Mouse (Mus musculus): ENCODE measurements at regions not wholly inside any gene's neighbourhood (a gene's known extent, or its start where the extent isn't known, plus 50 kb on each side); places are given as distances from the start of the nearest gene placed in this dataset.

DNA sequence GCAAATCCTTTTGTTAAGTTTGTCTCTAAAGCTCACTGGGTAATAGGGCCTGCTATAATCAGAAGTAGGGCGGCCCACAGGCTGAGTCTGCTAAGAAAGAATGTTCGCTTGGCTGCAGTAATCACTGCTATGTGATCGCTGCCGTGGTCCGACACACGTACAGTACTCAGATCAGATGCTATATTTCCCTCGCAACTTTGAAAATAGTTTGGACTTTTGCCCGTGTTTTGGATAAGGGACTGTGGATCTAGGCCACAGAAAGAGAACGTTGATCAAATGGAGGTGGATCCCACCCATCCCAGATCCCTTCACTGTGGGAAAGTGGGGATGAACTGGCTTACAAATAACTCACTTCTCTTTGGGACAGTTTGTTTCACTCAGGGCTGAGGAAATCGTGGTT is 88.5 kb upstream of the Rnd3 start:
- Histone ChIP-seq H3K4me3 (ENCODE audit: low read length) (no peak overlapping the region), H3K9me3 (ENCODE audit: low read length) (no peaks in the 10 kb centered on the region), H3K27me3 (ENCODE audit: insufficient read depth, low read length) (no peaks in the 10 kb centered on the region), H3K9ac (replicated peaks; ENCODE audit: low read length) (no peak overlapping the region), H3K4me1 (ENCODE audit: insufficient read depth, low read length) (no peaks in the 10 kb centered on the region), H3K4me2 (ENCODE audit: low read depth, low read length) (no peak overlapping the region), H3K27ac (no peak overlapping the region), H3K36me3 (ENCODE audit: insufficient read depth, low read length) (no peaks in the 10 kb centered on the region)
- DNase-seq (ENCODE audit: low spot score) (no peak), ATAC-seq (no peak)
- WGBS = 82% methylated on average over 10 of the region's 10 CpGs
- TF ChIP-seq CTCF (IDR thresholded peaks at IDR 0.05; ENCODE audit: low read depth) = no peak

DNA sequence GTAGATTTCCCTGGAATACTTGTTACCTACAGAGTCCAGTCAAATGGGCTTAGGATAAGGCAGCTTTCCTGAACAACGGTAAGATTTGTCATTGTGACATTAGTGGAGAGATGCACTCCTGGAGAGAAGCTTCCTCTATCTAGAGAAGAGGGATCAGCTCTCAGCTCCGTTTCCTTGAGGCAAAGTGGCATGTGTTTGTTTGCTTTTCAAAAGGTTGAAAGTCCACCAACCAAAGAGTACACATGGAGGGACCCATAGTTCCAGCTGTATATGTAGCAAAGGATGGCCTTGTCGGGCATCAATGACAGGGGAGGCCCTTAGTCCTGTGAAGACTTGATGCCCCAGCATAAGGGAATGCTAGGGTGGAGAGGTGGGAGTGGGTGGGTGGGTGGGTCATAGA is 87.9 kb upstream of the Rnd3 start:
- WGBS = 80% methylated on average over 3 of the region's 3 CpGs
- TF ChIP-seq CTCF (IDR thresholded peaks at IDR 0.05; ENCODE audit: low read depth) = no peak
- no peaks in the 10 kb centered on the region for H3K4me1 ChIP-seq (ENCODE audit: insufficient read depth, low read length)
- H3K9ac ChIP-seq (replicated peaks; ENCODE audit: low read length) = no peak overlapping the region
- H3K27ac ChIP-seq = no peak overlapping the region
- no peaks in the 10 kb centered on the region for H3K36me3 ChIP-seq (ENCODE audit: insufficient read depth, low read length)
- DNase-seq (ENCODE audit: low spot score) (no peak), ATAC-seq (no peak)
- H3K27me3 ChIP-seq (ENCODE audit: insufficient read depth, low read length) = no peaks in the 10 kb centered on the region
- no peak overlapping the region for H3K4me2 ChIP-seq (ENCODE audit: low read depth, low read length)
- no peaks in the 10 kb centered on the region for H3K9me3 ChIP-seq (ENCODE audit: low read length)
- H3K4me3 ChIP-seq (ENCODE audit: low read length) = no peak overlapping the region

DNA sequence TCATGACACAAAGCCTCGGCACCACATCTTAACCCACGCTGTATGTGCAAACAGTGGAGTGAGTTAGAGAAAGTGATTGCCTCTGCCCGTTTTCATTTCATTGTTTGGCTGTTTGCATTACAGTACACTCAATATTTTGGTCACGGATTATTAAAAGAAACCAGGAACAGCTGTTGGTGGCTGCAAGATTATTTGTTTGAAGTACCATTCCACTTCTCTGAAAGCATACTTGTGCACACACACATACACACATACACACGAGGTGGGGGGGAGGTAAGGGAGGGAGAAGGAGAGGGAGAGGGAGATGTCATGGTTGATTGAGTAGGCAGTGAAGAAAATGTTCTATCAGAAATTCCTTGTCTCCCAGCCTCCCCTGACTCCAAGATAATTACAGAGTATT is 85.5 kb upstream of the Rnd3 start:
- no peaks in the 10 kb centered on the region for H3K36me3 ChIP-seq (ENCODE audit: insufficient read depth, low read length)
- no peaks in the 10 kb centered on the region for H3K4me1 ChIP-seq (ENCODE audit: insufficient read depth, low read length)
- no peak overlapping the region for H3K9ac ChIP-seq (replicated peaks; ENCODE audit: low read length)
- H3K9me3 ChIP-seq (ENCODE audit: low read length) = no peaks in the 10 kb centered on the region
- no peaks in the 10 kb centered on the region for H3K27me3 ChIP-seq (ENCODE audit: insufficient read depth, low read length)
- ATAC-seq = no peak
- WGBS = 55% methylated on average over 5 of the region's 5 CpGs
- H3K27ac ChIP-seq = no peak overlapping the region
- H3K4me3 ChIP-seq (ENCODE audit: low read length) = no peak overlapping the region
- no peak for DNase-seq (ENCODE audit: low spot score)
- H3K4me2 ChIP-seq (ENCODE audit: low read depth, low read length) = no peak overlapping the region
- no peak for TF ChIP-seq CTCF (IDR thresholded peaks at IDR 0.05; ENCODE audit: low read depth)

DNA sequence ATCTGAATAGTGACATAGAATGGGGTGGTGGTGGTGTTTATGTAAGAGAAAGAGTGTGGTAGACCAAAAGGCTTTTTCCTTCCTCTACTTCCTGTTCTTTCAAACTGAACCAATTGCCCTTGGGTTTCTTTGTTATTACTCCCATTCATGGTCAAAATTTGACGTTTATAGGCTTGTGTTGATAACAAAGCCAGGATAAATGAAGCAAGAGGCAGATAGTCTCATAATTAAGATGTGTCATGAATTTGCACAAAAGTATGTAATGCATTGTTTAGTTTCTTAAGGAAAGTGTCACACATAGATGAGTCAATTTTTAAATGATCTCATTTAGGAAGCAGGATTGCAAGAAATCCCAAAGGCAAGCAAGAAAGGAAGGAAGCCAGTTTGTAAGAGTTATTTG is 73.9 kb upstream of the Rnd3 start:
- 21% methylated on average over 1 of the region's 1 CpGs for WGBS
- ATAC-seq = no peak
- Histone ChIP-seq H3K9me3 (ENCODE audit: low read length) (no peaks in the 10 kb centered on the region), H3K4me2 (ENCODE audit: low read depth, low read length) (no peak overlapping the region), H3K4me1 (ENCODE audit: insufficient read depth, low read length) (no peaks in the 10 kb centered on the region), H3K4me3 (ENCODE audit: low read length) (no peak overlapping the region), H3K9ac (replicated peaks; ENCODE audit: low read length) (no peak overlapping the region), H3K36me3 (ENCODE audit: insufficient read depth, low read length) (no peaks in the 10 kb centered on the region), H3K27me3 (ENCODE audit: insufficient read depth, low read length) (no peaks in the 10 kb centered on the region), H3K27ac (no peak overlapping the region)
- no peak for TF ChIP-seq CTCF (IDR thresholded peaks at IDR 0.05; ENCODE audit: low read depth)
- DNase-seq (ENCODE audit: low spot score) = no peak

DNA sequence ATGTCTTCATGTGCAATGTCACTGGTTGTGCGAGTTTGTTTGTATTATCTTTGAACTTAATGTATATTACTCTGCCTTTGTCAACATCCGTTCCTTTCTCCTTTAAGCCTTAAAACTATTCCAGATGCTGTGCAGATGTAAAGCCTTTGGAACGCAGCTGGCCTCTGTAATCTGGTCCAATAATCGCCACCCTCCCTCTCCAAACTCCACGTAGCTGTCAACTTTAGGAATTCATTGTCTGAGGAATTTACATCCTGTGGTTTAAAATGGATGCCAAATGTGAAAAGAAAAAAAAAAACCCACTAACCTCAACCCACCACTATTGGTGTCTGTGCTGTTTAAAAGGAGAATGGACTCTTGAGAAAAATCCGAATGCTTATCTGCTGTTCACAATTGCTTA is 70.8 kb upstream of the Rnd3 start:
- H3K27ac ChIP-seq = no peak overlapping the region
- H3K9me3 ChIP-seq (ENCODE audit: low read length) = no peaks in the 10 kb centered on the region
- TF ChIP-seq CTCF (IDR thresholded peaks at IDR 0.05; ENCODE audit: low read depth) = no peak
- no peaks in the 10 kb centered on the region for H3K36me3 ChIP-seq (ENCODE audit: insufficient read depth, low read length)
- H3K9ac ChIP-seq (replicated peaks; ENCODE audit: low read length) = no peak overlapping the region
- ATAC-seq = no peak
- DNase-seq (ENCODE audit: low spot score) = no peak
- H3K4me3 ChIP-seq (ENCODE audit: low read length) = no peak overlapping the region
- no peaks in the 10 kb centered on the region for H3K4me1 ChIP-seq (ENCODE audit: insufficient read depth, low read length)
- 75% methylated on average over 6 of the region's 6 CpGs for WGBS
- H3K27me3 ChIP-seq (ENCODE audit: insufficient read depth, low read length) = no peaks in the 10 kb centered on the region
- no peak overlapping the region for H3K4me2 ChIP-seq (ENCODE audit: low read depth, low read length)

DNA sequence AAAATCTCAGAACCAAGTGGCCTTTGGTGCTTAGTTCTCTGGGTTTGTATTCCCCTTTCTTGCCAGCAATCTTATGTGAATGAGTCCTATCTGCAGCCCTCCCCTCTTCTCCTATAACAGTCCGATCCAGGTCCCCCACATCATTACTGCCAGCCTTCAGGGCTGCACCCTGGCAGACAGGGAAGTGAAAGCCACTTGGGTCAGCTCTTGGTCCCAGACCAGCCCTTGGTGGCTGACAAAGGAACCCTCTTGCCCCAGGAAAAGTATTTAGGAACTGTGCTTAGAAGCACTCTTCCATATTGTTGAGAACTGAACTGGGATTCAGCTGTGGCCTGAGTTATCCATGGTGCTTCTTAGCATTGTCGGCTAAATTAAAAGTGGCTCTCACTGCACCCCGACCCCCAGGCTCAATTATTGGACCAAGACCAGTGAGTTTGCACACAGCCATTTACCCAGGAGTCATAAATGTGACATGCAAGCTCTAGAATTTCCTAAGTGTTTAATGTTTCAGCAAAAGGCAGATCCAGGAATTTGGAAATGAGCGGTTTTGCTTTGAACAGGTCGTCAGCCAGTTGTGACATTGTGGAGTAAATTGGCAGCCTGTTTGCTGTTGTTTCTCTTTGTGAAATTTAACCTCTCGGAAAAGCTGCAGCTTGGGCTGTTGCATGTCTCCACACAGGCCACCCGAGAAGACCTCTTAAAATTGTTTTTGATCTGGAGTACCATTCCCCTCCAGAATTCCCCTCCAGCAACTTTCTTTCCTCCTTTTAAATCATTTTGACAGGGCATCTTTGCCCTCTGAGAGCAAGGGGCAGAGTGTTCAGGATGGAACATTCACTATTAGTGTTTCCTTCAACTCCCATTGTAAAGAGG is 58.5 kb upstream of the Rnd3 start:
- Histone ChIP-seq H3K4me2 (ENCODE audit: low read depth, low read length) (no peak overlapping the region), H3K9ac (replicated peaks; ENCODE audit: low read length) (no peak overlapping the region), H3K4me1 (ENCODE audit: insufficient read depth, low read length) (no peaks in the 10 kb centered on the region), H3K36me3 (ENCODE audit: insufficient read depth, low read length) (no peaks in the 10 kb centered on the region), H3K27ac (no peak overlapping the region), H3K9me3 (ENCODE audit: low read length) (no peaks in the 10 kb centered on the region), H3K4me3 (ENCODE audit: low read length) (no peak overlapping the region), H3K27me3 (ENCODE audit: insufficient read depth, low read length) (no peaks in the 10 kb centered on the region)
- TF ChIP-seq CTCF (IDR thresholded peaks at IDR 0.05; ENCODE audit: low read depth) = no peak
- ATAC-seq (no peak), DNase-seq (ENCODE audit: low spot score) (no peak)
- WGBS = 77% methylated on average over 7 of the region's 7 CpGs

DNA sequence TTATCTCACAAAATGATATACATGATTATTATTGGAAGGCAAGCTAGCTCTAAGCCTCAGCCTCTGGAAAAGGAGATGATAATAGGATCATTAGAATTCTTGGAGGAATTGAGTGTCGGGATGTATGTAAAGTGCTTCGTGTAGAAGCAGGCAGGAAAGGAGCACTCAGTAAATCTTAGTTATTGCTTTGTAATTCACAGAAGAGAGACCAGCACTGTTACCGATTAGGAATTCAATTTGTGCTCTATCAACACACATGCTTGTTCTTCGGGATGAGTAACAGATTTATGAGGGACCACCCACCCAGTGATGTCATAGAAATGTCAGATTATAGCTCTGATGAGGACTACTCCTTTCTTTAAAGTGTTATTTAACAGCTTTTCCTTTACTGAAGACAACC is 57.4 kb upstream of the Rnd3 start:
- Histone ChIP-seq H3K27me3 (ENCODE audit: insufficient read depth, low read length) (no peaks in the 10 kb centered on the region), H3K9ac (replicated peaks; ENCODE audit: low read length) (no peak overlapping the region)
- 41% methylated on average over 4 of the region's 4 CpGs for WGBS

More for the DNA sequence above, 57.4 kb upstream of the Rnd3 start:
- no peak for ATAC-seq
- Histone ChIP-seq H3K4me1 (ENCODE audit: insufficient read depth, low read length) (no peaks in the 10 kb centered on the region), H3K27ac (no peak overlapping the region), H3K4me2 (ENCODE audit: low read depth, low read length) (no peak overlapping the region), H3K36me3 (ENCODE audit: insufficient read depth, low read length) (no peaks in the 10 kb centered on the region), H3K9me3 (ENCODE audit: low read length) (no peaks in the 10 kb centered on the region), H3K4me3 (ENCODE audit: low read length) (no peak overlapping the region)
- DNase-seq (ENCODE audit: low spot score) = no peak
- no peak for TF ChIP-seq CTCF (IDR thresholded peaks at IDR 0.05; ENCODE audit: low read depth)
